Mouse (Mus musculus) kidney, postnatal 10 days (tissue): ENCODE measurements around the gene Glipr1.
"Not testable (repeated sequence)": the region's sequence is repeated elsewhere in the genome, so short reads cannot be mapped to it uniquely, and the experiment has no call there.

Experiments
- DNase-seq: peaks from one replicate; pipeline ENCODE4 v3.0.0; 2021; ENCODE audit warnings: mixed read lengths

Glipr1 gene

GRCm38 (mm10) chr10:112002544-112003215 is at the start of gene Glipr1:
Gene Glipr1 (minus strand): TSS chr10:112002631.
- DNase-seq = peak; percentile 18

GRCm38 (mm10) chr10:112051956-112052355 is 49.5 kb upstream of the Glipr1 start:
- DNase-seq = peak; percentile 19

GRCm38 (mm10) chr10:112051220-112051619 is 48.8 kb upstream of the Glipr1 start:
- DNase-seq = no peak

GRCm38 (mm10) chr10:112044283-112044682 is 41.9 kb upstream of the Glipr1 start:
- not testable (repeated sequence) for DNase-seq

DNA sequence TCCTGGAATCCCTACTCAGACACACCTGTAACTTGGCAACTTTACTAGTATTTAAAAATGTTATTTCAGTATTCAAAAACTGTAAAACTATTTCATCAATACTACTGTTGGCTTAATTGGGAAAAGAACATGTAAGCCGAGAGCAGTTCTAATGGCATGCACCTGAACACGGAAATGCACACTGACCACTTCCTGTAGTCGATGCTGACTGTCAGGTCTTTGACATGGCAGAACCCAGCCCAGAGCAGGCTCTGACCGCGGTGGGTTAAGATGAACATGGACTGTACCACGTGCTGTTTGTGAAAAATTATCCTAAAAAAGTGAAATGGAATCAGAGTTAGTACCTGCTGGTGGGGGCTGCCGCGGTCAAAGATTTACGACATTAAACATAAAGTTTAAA is 41.1 kb upstream of the Glipr1 start:
- DNase-seq = not testable (repeated sequence)

GRCm38 (mm10) chr10:112028689-112029088 is 26.3 kb upstream of the Glipr1 start:
- DNase-seq = not testable (repeated sequence)

DNA sequence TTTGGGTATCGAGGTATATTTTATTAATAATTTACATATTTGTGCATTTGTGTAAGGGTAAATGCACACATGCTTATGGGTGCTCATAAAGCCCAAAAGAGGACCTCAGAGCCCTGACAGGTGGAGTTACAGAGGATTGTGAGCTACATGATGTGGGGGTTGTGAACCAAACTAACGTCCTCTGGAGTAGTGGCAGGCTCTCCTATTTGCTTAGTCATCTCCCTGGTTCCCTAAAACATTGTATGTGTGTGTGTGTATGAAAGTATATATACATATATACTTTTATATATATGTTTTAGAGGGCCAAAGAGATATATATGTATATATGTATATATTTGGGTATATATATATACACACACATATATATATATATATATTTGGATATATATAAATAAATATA is 21.2 kb upstream of the Glipr1 start:
- DNase-seq = no peak

- not testable (repeated sequence) for DNase-seq
Observed at GRCm38 (mm10) chr10:112009511-112009910, 7.1 kb upstream of the Glipr1 start.

- no peak for DNase-seq
Observed at GRCm38 (mm10) chr10:112001756-112002520, 493 bp downstream of the Glipr1 start.

GRCm38 (mm10) chr10:112001350-112001749 is 1.1 kb downstream of the Glipr1 start:
- no peak for DNase-seq

GRCm38 (mm10) chr10:112000568-112000967 is 1.9 kb downstream of the Glipr1 start:
- no peak for DNase-seq

GRCm38 (mm10) chr10:111999765-112000164 is 2.7 kb downstream of the Glipr1 start:
- DNase-seq = no peak

GRCm38 (mm10) chr10:111997671-111998070 is 4.8 kb downstream of the Glipr1 start:
- no peak for DNase-seq

GRCm38 (mm10) chr10:111996911-111997347 is 5.5 kb downstream of the Glipr1 start:
- DNase-seq = no peak

- no peak for DNase-seq
Observed at GRCm38 (mm10) chr10:111996549-111996904, 5.9 kb downstream of the Glipr1 start.

DNA sequence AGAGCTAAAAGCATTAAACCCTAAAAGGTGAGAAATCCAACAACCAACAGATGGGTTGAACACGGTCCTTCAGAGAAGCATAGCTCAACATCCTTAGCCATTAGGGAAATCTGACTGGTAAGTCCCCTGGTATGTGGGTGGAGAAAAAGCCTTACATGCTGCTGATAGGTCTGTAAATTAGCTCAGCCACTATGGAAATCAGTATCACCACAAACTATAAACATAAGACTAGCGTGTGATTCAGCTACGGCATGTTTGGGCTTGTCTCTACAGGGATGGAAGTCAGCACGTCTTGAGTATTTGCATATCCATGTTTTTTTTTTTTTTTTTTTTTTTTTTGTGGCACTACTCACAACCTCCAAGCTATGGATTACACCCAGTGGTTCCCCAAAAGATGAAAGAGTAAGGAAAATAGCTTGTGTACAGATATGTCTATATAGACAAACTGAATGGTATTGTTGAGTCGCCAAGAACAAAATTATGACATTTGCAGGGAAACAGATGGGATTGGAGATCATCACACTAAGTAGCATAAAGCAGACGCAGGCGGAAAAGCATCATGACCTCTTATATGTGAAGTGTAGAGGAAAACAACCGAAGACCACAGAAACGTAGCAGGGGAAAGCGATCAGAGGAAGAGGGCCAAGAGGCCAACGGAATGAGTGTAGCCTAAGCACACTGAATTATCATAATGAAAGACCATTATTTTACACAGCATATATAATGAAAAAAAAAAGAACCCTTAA is 6.5 kb downstream of the Glipr1 start:
- DNase-seq = no peak

DNA sequence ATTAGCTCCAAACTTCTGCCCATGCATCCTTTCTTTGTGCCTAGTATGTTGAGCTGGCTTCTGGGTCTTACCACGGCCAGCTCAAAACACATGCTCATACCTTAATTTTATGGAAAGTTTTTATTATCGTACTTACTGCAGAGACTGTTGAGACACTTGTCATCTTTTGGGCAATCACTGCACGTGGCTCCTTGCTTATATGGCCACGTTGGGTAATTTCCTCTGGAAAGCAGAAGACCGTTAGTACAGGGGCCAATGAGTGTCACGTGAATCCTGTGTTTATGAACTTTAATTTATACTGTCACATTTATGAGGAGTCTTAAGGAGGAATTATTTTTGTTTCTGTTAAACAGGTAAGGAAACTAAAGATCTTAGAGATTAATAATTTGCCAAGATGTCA is 16.0 kb downstream of the Glipr1 start:
- no peak for DNase-seq

DNA sequence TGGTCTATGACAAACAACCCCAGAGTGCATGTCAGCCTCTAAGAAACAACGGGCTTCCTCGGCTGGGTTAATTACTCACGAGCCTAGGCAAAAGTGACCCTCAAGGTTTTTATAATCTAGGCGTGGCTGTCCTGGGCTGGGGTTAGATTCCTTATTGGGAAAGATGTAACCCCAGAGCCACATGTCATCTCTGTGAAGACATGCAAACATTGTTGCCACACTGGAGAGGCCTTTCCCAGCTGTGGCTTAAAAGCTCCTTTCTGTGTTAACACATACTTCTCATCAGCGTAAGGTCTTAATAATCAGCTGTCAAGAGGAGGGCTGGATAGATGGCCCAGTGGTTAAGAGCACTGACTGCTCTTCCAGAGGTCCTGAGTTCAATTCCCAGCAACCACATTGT is 19.4 kb downstream of the Glipr1 start:
- no peak for DNase-seq

DNA sequence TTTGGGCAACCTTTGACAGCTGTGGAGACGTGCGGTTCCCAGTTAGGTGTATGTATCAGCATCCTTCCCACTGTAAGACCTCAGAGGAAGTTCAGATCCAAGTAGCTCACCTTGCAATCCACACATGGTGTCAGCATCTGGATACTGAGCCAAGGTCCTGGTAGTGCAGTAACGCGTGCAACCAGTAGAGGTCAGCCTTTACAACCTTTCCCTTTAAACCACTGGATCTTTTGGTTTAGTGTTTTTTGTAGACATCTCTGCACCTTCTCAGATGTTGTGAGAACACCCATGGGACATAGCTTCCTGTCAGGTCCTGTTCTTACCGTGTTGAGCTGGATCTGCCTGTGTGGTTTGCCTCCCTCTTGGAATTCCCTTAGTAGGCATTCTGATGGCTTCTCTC is 24.8 kb downstream of the Glipr1 start:
- peak; percentile 70 for DNase-seq

DNA sequence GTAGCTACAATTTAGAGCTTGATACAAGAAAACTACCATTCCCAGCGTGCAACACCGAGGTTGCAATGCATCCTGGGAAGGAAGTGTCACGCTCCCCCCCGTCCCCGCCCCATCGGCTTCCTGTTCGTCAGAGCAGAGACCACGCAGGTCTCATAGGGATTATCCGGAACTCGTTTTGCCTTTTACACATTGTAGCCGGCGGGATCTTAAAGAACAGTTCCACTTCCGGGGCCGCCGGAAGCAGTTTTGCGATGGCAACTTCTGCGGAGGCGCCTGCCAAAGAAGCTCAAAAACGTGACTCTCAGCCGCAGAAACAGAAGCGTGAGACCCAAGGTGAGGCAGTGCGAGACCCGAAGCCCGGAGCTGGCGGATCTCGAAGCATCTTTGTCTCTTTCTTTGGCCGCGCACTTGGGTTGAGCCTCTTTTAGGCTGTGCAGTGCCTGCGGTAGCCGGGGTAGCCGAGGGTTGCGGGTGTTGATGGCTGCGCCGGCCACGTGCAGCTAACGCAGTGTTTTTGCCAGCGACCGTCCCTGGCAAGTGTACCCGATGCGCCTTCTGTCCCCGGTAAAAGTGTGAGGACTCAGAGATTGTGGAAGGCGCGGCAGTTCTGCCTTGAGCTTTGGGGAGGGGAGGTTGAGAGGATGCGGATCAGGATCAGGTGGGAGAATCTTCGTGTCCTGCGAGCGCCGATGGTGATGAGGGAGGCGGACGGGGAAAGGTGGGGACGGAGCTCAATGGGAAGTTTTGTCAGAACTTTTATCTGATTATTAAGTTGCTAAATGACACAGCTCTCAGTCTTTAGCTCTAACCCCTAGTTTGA is 29.7 kb downstream of the Glipr1 start, which contains the start of gene Krr1:
TSS of gene Krr1 (plus strand) at position 123 of the 820 bp plus-strand sequence.
- peak; percentile 92 for DNase-seq

- no peak for DNase-seq
Observed at GRCm38 (mm10) chr10:111971929-111972328, 30.5 kb downstream of the Glipr1 start.

DNA sequence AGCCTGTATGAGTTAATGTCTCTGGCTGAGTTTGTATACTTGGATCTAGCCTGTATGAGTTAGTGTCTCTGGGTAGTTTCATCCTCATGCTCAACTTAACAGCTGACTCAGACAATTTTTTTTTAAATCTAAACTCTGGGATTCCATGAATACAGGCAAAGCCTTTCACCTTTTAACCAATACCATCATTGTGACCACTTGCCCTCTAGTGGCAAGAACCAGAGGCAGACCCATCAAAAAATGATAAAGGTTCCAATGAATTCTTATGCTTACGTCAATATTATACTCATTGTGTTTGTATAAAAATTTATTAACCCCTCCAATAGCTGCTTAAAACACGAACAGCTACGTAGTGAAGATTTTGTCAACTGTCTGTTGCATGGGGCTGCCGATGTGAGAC is 36.0 kb downstream of the Glipr1 start:
- no peak for DNase-seq

DNA sequence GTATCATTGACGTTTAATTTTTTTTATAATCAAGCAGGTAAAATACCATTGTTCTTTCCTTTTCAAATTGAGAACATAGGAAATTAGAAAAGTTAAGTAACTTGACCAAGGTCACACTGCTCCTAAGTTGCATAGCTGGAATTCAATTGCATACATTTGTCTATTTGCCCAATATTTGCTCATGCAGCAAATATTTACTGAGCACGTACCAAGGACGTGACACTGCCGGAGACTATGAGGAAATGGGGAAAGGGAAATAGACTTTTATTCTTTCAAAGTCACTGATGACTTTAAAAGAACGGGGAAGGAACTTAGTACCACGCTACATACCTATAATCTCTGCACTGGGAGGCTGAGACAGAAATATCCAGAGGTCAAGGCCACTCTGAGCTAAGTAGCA is 42.0 kb downstream of the Glipr1 start:
- no peak for DNase-seq
